In genomic region chr17:9167571-9168201, GRCm38 (mm10) we compare ENCODE assay signal across 8 mouse cellular contexts.
DNase-seq lines count a peak whose midpoint lies in the region; ATAC-seq and TF ChIP-seq lines count a peak whose summit lies in the region.

No protein-coding gene starts in this region.

- ATAC-seq in midbrain, embryonic 14.5 days (ENCODE audit: low FRiP score, low TSS enrichment), result peak; percentile 15; the same call in 1 of the 2 replicates
- no peak for ATAC-seq in activated CD4-positive, CD25-positive, alpha-beta regulatory T cell, adult 4 months

- H3K4me2 ChIP-seq in CH12.LX (ENCODE audit: insufficient read depth, low read depth, poor library complexity, severe bottlenecking), result peak overlapping the region; percentile 100
- H3K4me2 ChIP-seq in midbrain, embryonic 14.5 days (ENCODE audit: low read length), result peak overlapping the region; percentile 95

- peaks cover 0 to 17% of the 10 kb centered on the region in 2 experiments; a peak in 2 of 4 replicates for H3K4me1 ChIP-seq in CH12.LX (ENCODE audit: control insufficient read depth in 1 of 2, insufficient read depth in 2 of 2)
- H3K4me1 ChIP-seq in forebrain, embryonic 10.5 days, result peaks cover 23% of the 10 kb centered on the region
- peaks cover 33% of the 10 kb centered on the region for H3K4me1 ChIP-seq in hindbrain, embryonic 10.5 days (replicated peaks)
- H3K4me1 ChIP-seq in midbrain, embryonic 14.5 days (ENCODE audit: control insufficient read depth, insufficient read depth, low read length), result peaks cover 18% of the 10 kb centered on the region

- H3K27me3 ChIP-seq in CH12.LX (replicated peaks), result no peaks in the 10 kb centered on the region
- peaks cover 14% of the 10 kb centered on the region for H3K27me3 ChIP-seq in forebrain, embryonic 10.5 days (ENCODE audit: poor library complexity, severe bottlenecking)
- peaks cover 3% of the 10 kb centered on the region; the same call in 1 of the 2 replicates for H3K27me3 ChIP-seq in hindbrain, embryonic 10.5 days (ENCODE audit: insufficient read depth, poor library complexity, severe bottlenecking)
- no peaks in the 10 kb centered on the region for H3K27me3 ChIP-seq in midbrain, embryonic 14.5 days (ENCODE audit: control insufficient read depth, insufficient read depth, low read length)

- peak overlapping the region in 2 of 3 experiments; percentile 6 to 41 for H3K4me3 ChIP-seq in CH12.LX (replicated peaks in 1 of 3; ENCODE audit: low read depth in 2 of 3, low read length in 2 of 3, poor library complexity in 1 of 3)
- H3K4me3 ChIP-seq in forebrain, embryonic 10.5 days, result peak overlapping the region; percentile 59
- H3K4me3 ChIP-seq in hindbrain, embryonic 10.5 days, result peak overlapping the region; percentile 62
- peak overlapping the region; percentile 43 for H3K4me3 ChIP-seq in midbrain, embryonic 14.5 days (replicated peaks; ENCODE audit: low read depth, low read length)

- in situ Hi-C loops in CH12.LX (cut with MboI; ENCODE audit: low pct_ligation_motif_present, low pct_unique_long_range_greater_than_20kb, low sequenced_read_pairs), result loop anchor here (10.0 kb wide), 1 partner anchor 133 kb away; no protein-coding TSS in a partner anchor

- WGBS in forebrain, embryonic 10.5 days, result under 1% methylated on average over 20 of the region's 20 CpGs
- WGBS in hindbrain, embryonic 10.5 days, result under 1% methylated on average over 20 of the region's 20 CpGs
- WGBS in midbrain, embryonic 14.5 days, result under 1% methylated on average over 20 of the region's 20 CpGs

- no peak overlapping the region for H3K27ac ChIP-seq in CH12.LX (ENCODE audit: insufficient read depth, low read depth)
- peak overlapping the region; percentile 84 for H3K27ac ChIP-seq in forebrain, embryonic 10.5 days
- H3K27ac ChIP-seq in hindbrain, embryonic 10.5 days, result peak overlapping the region; percentile 88
- peak overlapping the region; percentile 92 for H3K27ac ChIP-seq in midbrain, embryonic 14.5 days (replicated peaks; ENCODE audit: low read depth, low read length)

- H3K9ac ChIP-seq in CH12.LX (ENCODE audit: insufficient read depth, low read depth), result no peak overlapping the region
- peak overlapping the region; percentile 80 for H3K9ac ChIP-seq in midbrain, embryonic 14.5 days (replicated peaks; ENCODE audit: low read length)

- TF ChIP-seq EP300 in CH12.LX (IDR thresholded peaks at IDR 0.05; ENCODE audit: low read length), result no peak

- dilution Hi-C loops in CH12.LX (cut with MboI; ENCODE audit: extremely low pct_ligation_motif_present, extremely low pct_unique_long_range_greater_than_20kb, low sequenced_read_pairs), result no loop called here

- peak; percentile 34 for DNase-seq in CH12.LX (ENCODE audit: extremely low read depth)
- peak; percentile 16 for DNase-seq in adrenal gland, postnatal 14 days
- DNase-seq in forebrain, embryonic 10.5 days (ENCODE audit: extremely low spot score, low spot score), result peak; percentile 63
- no peak for DNase-seq in hindbrain, embryonic 10.5 days (ENCODE audit: low spot score)
- peak; percentile 49 to 59 for DNase-seq in left cerebral cortex, postnatal 25 days (ENCODE audit: low spot score in 2 of 2)
- peak; percentile 75 for DNase-seq in midbrain, embryonic 14.5 days
- no peak for DNase-seq in thymus, postnatal 10 days (ENCODE audit: low spot score in 2 of 2)

- no peak for TF ChIP-seq RAD21 in CH12.LX (IDR thresholded peaks at IDR 0.05; ENCODE audit: low read depth, low read length)

- no peaks in the 10 kb centered on the region for H3K79me2 ChIP-seq in CH12.LX (replicated peaks; ENCODE audit: control insufficient read depth, extremely low read depth, insufficient read depth, poor library complexity, severe bottlenecking)

- TF ChIP-seq POLR2A in CH12.LX (IDR thresholded peaks at IDR 0.05; ENCODE audit: low read depth, low read length), result no peak

- intact Hi-C loops in left cerebral cortex, postnatal 25 days (cut with DNase I), result loop anchor here (1.0 to 10.0 kb wide), 5 partner anchors 135 to 1577 kb away; no protein-coding TSS in a partner anchor

- no peaks in the 10 kb centered on the region for H3K36me3 ChIP-seq in CH12.LX (replicated peaks in 1 of 2; ENCODE audit: control insufficient read depth in 1 of 2, insufficient read depth in 1 of 2, low read length in 1 of 2)
- H3K36me3 ChIP-seq in forebrain, embryonic 10.5 days (replicated peaks), result no peaks in the 10 kb centered on the region
- no peaks in the 10 kb centered on the region for H3K36me3 ChIP-seq in hindbrain, embryonic 10.5 days
- no peaks in the 10 kb centered on the region for H3K36me3 ChIP-seq in midbrain, embryonic 14.5 days (ENCODE audit: control insufficient read depth, insufficient read depth, low read length)

- H3K9me3 ChIP-seq in CH12.LX (replicated peaks; ENCODE audit: low read length), result no peaks in the 10 kb centered on the region
- no peaks in the 10 kb centered on the region for H3K9me3 ChIP-seq in forebrain, embryonic 10.5 days
- no peaks in the 10 kb centered on the region for H3K9me3 ChIP-seq in hindbrain, embryonic 10.5 days
- H3K9me3 ChIP-seq in midbrain, embryonic 14.5 days (ENCODE audit: control insufficient read depth, low read length), result no peaks in the 10 kb centered on the region

- no peak for TF ChIP-seq CTCF in CH12.LX (conservative IDR thresholded peaks at IDR 0.05 in 1 of 2, IDR thresholded peaks at IDR 0.05 in 1 of 2; ENCODE audit: low read depth in 2 of 2, low read length in 2 of 2)

TF ChIP-seq in CH12.LX, 34 proteins besides CTCF, POLR2A, EP300 and RAD21:
- TF ChIP-seq NELFE (IDR thresholded peaks at IDR 0.05; ENCODE audit: low read depth, low read length) (no peak), PAX5 (IDR thresholded peaks at IDR 0.05; ENCODE audit: low read length) (no peak), SIN3A (IDR thresholded peaks at IDR 0.05; ENCODE audit: low read length) (no peak), MAZ (IDR thresholded peaks at IDR 0.05; ENCODE audit: low read depth, low read length) (no peak), MAFK (IDR thresholded peaks at IDR 0.05; ENCODE audit: insufficient replicate concordance, low read length) (no peak), CHD2 (IDR thresholded peaks at IDR 0.05; ENCODE audit: low read length) (no peak), MYC (IDR thresholded peaks at IDR 0.05; ENCODE audit: low read depth, low read length) (no peak), MXI1 (IDR thresholded peaks at IDR 0.05; ENCODE audit: low read depth, low read length) (no peak), ZKSCAN1 (IDR thresholded peaks at IDR 0.05; ENCODE audit: borderline replicate concordance, low read depth, low read length) (no peak), GABPA (IDR thresholded peaks at IDR 0.05; ENCODE audit: insufficient replicate concordance, low read depth, low read length) (no peak), E2F4 (IDR thresholded peaks at IDR 0.05; ENCODE audit: insufficient replicate concordance, low read depth, low read length) (no peak)

Comparison
In these comparisons a context has a peak if more than half of its experiments do, and no peak if none do; other contexts are left out.
1. DNase-seq: peak in CH12.LX (single experiment), adrenal gland, postnatal 14 days (single experiment), forebrain, embryonic 10.5 days (single experiment), left cerebral cortex, postnatal 25 days (2 of 2) and midbrain, embryonic 14.5 days (single experiment); none in hindbrain, embryonic 10.5 days (single experiment) and thymus, postnatal 10 days (0 of 2).
2. Peak in every context shown above with its lines, with median percentiles within 50 percentile points of each other: H3K4me3 ChIP-seq.